Mouse (Mus musculus) liver, embryonic 16.5 days (tissue): ENCODE data around the gene Rere. TPM values are rescaled to one million over a fixed set of nuclear protein-coding genes. Genes with fewer than 3 reads are reported as not detected.

Experiments
- ATAC-seq: fragments of 200-750 bp; cut with Nextera tagmentation; 2 replicates; pipeline ENCODE4 v1.8.0; 2017; ENCODE audit warnings: low read depth, mild to moderate bottlenecking, moderate number of reproducible peaks, moderate library complexity
- H3K27ac ChIP-seq: fragments of 300-500 bp; sonication (generic); 2 replicates; pipeline ENCODE4 v1.5.1; 2014; ENCODE audit warnings: mild to moderate bottlenecking, low read length
- H3K27me3 ChIP-seq: fragments of 300-500 bp; sonication (generic); 2 replicates; pipeline ENCODE4 v1.6.1; 2014; ENCODE audit warnings: low read depth, low read length, mixed read lengths; ENCODE audit not compliant: control insufficient read depth, insufficient read depth
- H3K36me3 ChIP-seq: fragments of 300-500 bp; sonication (generic); 2 replicates; pipeline ENCODE4 v1.6.1; 2014; ENCODE audit warnings: mild to moderate bottlenecking; ENCODE audit not compliant: control insufficient read depth, insufficient read depth
- H3K4me1 ChIP-seq: fragments of 300-500 bp; sonication (generic); 2 replicates; pipeline ENCODE4 v1.6.1; 2014; ENCODE audit warnings: low read depth, low read length, mixed read lengths; ENCODE audit not compliant: control insufficient read depth
- H3K4me2 ChIP-seq: fragments of 300-500 bp; sonication (generic); 2 replicates; pipeline ENCODE4 v1.6.1; 2014; ENCODE audit warnings: low read depth, low read length, mixed read lengths
- H3K4me3 ChIP-seq: fragments of 300-500 bp; sonication (generic); 2 replicates; pipeline ENCODE4 v1.5.1; 2014; ENCODE audit warnings: low read depth, mild to moderate bottlenecking, low read length
- H3K9ac ChIP-seq: fragments of 300-500 bp; sonication (generic); 2 replicates; pipeline ENCODE4 v1.6.1; 2014; ENCODE audit warnings: low read depth, low read length
- H3K9me3 ChIP-seq: fragments of 300-500 bp; sonication (generic); replicated peaks from 2 replicates; pipeline ENCODE4 v1.6.1; 2016; ENCODE audit warnings: low read length; ENCODE audit not compliant: control insufficient read depth
- WGBS: fragments of 180-500 bp; shearing (Covaris S2); extraction: QIAGEN DNeasy Blood & Tissue Kit; methylation state at CpG from one replicate; pipeline ENCODE4 v1.1.7; 2014; ENCODE audit not compliant: insufficient replicate concordance; 5-methylcytosine and 5-hydroxymethylcytosine counted together
- polyA plus RNA-seq: library from polyadenylated mRNA; unstranded; fragments of >200 nt; fragmentation: Nextera tagmentation; extraction: Ambion mirVana; gene quantifications from 2 replicates; pipeline ENCODE4 v1.2.1, GENCODE M21; 2015

Gene Rere
- polyA plus RNA-seq, 1 experiment from 2014 or later, result 6.8 TPM

GRCm38 (mm10) chr4:150249731-150250270, 31.6 kb upstream of the Rere start:
- Histone ChIP-seq H3K4me3 (no peak overlapping the region), H3K36me3 (peaks cover 36% of the 10 kb centered on the region), H3K27me3 (no peaks in the 10 kb centered on the region), H3K9ac (no peak overlapping the region), H3K4me2 (no peak overlapping the region), H3K9me3 (no peaks in the 10 kb centered on the region), H3K27ac (no peak overlapping the region), H3K4me1 (no peaks in the 10 kb centered on the region)
- ATAC-seq, result peak; percentile 38; the same call in 1 of the 2 replicates
- WGBS, result 58% methylated on average over 5 of the region's 5 CpGs

DNA sequence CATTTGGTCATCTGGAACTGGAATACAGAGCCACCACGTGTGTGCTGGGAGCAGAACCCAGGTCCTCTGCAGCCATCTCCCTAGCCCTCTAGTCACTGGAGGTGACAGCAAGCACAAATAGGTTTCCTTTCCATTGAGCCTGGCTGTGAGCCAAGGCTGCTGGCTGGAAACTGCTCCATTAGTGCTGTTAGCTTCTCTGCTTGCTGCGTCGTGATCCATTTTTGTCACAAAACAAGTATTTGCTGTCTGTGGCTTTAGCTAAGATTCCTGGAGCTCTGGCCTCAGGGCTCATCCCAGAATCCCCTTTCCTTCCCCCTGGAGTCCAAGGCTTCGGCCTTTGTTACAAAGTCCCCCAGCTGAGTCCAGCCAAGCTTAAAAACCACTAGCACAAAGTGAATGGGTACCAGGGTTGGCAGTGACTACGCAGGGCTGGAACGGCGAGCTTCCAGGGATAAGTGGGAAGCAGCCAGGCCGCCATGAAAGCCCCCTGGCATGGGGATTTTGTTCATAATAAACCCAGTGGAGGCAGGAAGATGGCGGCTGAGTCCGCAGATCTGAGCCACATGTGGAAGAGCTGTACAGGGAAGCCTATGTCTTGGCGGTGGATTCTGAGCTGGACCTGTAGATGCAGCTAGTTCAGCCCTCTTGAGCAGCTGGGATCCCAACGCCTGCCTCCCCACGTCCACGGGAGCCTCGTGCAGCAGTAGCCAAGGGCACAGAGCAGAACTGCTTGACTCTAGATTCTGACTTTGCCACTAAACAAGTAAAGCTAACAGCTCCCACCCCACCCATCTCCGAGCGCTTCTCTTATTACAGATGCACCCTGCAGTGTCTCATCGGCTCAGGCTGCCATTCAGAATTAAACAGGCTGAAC, 30.7 kb upstream of the Rere start:
- no peak overlapping the region for H3K27ac ChIP-seq
- no peak for ATAC-seq
- H3K4me1 ChIP-seq, result no peaks in the 10 kb centered on the region
- H3K4me3 ChIP-seq, result no peak overlapping the region
- no peaks in the 10 kb centered on the region for H3K9me3 ChIP-seq
- peaks cover 33% of the 10 kb centered on the region for H3K36me3 ChIP-seq
- WGBS, result 70% methylated on average over 18 of the region's 18 CpGs
- no peak overlapping the region for H3K9ac ChIP-seq
- no peaks in the 10 kb centered on the region for H3K27me3 ChIP-seq
- H3K4me2 ChIP-seq, result no peak overlapping the region

- WGBS, result 50% methylated on average over 4 of the region's 4 CpGs
These were observed 27.0 kb upstream of the Rere start for GRCm38 (mm10) chr4:150254416-150254815.

GRCm38 (mm10) chr4:150255181-150255580, 26.3 kb upstream of the Rere start:
- Histone ChIP-seq H3K4me2 (no peak overlapping the region), H3K4me3 (no peak overlapping the region), H3K27ac (no peak overlapping the region), H3K36me3 (no peaks in the 10 kb centered on the region), H3K27me3 (no peaks in the 10 kb centered on the region), H3K4me1 (no peaks in the 10 kb centered on the region), H3K9ac (no peak overlapping the region), H3K9me3 (no peaks in the 10 kb centered on the region)
- WGBS, result 70% methylated on average over 7 of the region's 7 CpGs
- ATAC-seq, result no peak

More at GRCm38 (mm10) chr4:150254416-150254815, 27.0 kb upstream of the Rere start:
- no peak overlapping the region for H3K9ac ChIP-seq
- H3K36me3 ChIP-seq, result peaks cover 3% of the 10 kb centered on the region
- H3K27me3 ChIP-seq, result no peaks in the 10 kb centered on the region
- no peaks in the 10 kb centered on the region for H3K9me3 ChIP-seq
- no peak overlapping the region for H3K27ac ChIP-seq
- H3K4me2 ChIP-seq, result no peak overlapping the region
- no peak for ATAC-seq
- no peaks in the 10 kb centered on the region for H3K4me1 ChIP-seq
- H3K4me3 ChIP-seq, result no peak overlapping the region

DNA sequence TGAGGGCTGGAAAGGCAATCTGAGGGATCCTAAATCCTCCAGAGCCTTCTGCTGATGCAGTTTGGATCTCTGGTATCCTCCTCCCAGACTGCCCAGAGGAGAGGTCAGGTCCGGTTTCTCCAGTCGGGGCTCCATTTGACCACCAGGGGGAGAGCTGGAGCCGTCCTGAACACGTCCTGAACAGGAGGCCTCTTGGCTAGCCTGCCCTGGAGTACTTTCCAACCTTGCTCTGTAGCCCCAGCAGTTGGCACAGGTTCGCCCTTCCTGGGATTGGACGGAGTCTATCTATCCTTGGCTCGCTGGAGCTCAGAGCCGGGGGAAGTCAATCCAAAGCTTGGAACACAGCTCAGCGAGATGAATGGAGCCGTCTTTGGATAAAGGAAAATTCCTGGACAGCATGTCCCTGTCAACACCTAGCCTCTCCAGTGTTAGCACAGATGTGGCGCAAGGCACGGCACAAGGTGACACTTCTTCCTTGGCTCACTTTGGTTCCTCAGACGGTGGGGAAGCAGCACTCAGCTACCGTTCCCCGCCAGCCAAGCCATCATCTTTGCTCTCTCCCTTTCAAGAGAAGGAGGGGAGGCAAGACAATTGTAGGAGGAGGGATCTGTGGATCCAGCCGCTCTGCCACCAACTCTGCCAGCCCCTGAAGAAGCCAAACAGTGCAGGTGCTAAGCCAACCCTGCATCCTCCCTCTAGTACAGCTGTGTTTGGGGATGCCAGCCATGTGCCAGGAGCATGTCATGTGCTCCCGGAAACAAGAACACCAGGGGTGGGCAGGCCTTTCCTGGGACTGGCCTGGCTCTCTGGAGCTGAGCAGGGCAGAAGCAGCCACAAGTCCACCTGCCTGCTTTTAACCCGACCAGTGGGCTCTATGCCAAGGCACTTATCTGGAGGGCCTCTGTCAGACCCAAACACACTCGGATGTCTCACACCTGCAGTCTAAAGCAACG, 23.9 kb upstream of the Rere start:
- Histone ChIP-seq H3K9ac (no peak overlapping the region), H3K4me3 (no peak overlapping the region), H3K36me3 (no peaks in the 10 kb centered on the region), H3K27me3 (no peaks in the 10 kb centered on the region), H3K9me3 (no peaks in the 10 kb centered on the region), H3K27ac (no peak overlapping the region), H3K4me2 (no peak overlapping the region), H3K4me1 (no peaks in the 10 kb centered on the region)
- 48% methylated on average over 20 of the region's 20 CpGs for WGBS
- peak; percentile 58; the same call in 1 of the 2 replicates for ATAC-seq

DNA sequence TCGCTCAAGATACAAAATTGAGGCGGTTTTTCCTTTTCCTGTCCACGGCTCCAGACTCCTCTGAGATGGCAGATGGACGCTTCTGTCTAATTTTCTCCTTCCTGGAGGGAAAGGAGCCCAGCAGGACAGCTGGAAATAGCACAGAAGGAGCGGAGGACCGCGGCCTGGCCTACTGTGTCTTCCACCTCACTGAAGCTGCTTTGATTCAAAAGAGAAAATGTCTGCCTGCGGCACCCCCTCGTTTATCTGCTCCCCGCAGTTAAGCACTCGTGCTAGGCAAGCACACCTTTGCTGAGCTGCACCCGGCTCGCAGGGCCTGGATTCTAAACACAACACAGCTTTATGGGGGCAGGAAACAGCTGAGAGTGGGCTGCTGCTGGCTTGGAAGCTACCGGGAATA, 23.1 kb upstream of the Rere start:
- no peaks in the 10 kb centered on the region for H3K4me1 ChIP-seq
- no peaks in the 10 kb centered on the region for H3K9me3 ChIP-seq
- no peak overlapping the region for H3K4me3 ChIP-seq
- no peak for ATAC-seq
- no peaks in the 10 kb centered on the region for H3K27me3 ChIP-seq
- 74% methylated on average over 14 of the region's 14 CpGs for WGBS
- no peak overlapping the region for H3K4me2 ChIP-seq
- H3K36me3 ChIP-seq, result no peaks in the 10 kb centered on the region
- H3K27ac ChIP-seq, result no peak overlapping the region
- H3K9ac ChIP-seq, result no peak overlapping the region

DNA sequence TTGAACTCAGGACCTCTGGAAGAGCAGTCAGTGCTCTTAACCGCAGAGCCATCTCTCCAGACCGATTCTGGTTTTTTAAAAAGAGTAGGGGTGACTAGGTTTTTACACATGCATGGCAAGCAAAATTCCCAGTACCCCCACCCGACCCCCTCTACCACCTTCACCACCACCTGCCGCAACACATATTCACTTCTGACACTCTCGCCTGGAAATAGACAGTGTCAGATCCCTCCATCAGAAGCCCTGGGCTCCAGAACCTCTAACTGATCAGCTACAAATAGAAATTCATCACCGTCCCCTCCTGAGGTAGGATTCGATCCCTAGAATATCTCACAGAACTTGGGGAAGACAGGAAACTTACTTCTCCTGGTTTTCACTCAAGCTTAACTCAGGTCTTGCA, 21.9 kb upstream of the Rere start:
- ATAC-seq, result no peak
- Histone ChIP-seq H3K27ac (no peak overlapping the region), H3K4me2 (no peak overlapping the region), H3K9ac (no peak overlapping the region), H3K36me3 (no peaks in the 10 kb centered on the region), H3K27me3 (no peaks in the 10 kb centered on the region), H3K4me3 (no peak overlapping the region), H3K9me3 (no peaks in the 10 kb centered on the region), H3K4me1 (no peaks in the 10 kb centered on the region)
- WGBS, result 72% methylated on average over 7 of the region's 7 CpGs

- Histone ChIP-seq H3K27me3 (no peaks in the 10 kb centered on the region), H3K36me3 (no peaks in the 10 kb centered on the region), H3K4me1 (no peaks in the 10 kb centered on the region), H3K9me3 (no peaks in the 10 kb centered on the region), H3K4me2 (no peak overlapping the region), H3K9ac (no peak overlapping the region), H3K27ac (no peak overlapping the region), H3K4me3 (no peak overlapping the region)
- no peak for ATAC-seq
- WGBS, result 68% methylated on average over 7 of the region's 7 CpGs
These were observed 21.3 kb upstream of the Rere start for GRCm38 (mm10) chr4:150260111-150260510.
